Mouse (Mus musculus) small intestine, adult 2 months (tissue): ENCODE measurements around the gene Nynrin. TPM values are rescaled to one million over a fixed set of nuclear protein-coding genes. Genes with fewer than 3 reads are reported as not detected.

Source experiments
- H3K27ac ChIP-seq: fragments of 200-500 bp; 2 replicates; pipeline ENCODE4 v1.5.1; 2012; ENCODE audit warnings: low read depth, low read length, control low read depth, inconsistent platforms; ENCODE audit not compliant: insufficient read depth
- H3K27me3 ChIP-seq: fragments of 200-500 bp; 2 replicates; pipeline ENCODE4 v1.6.1; 2012; ENCODE audit warnings: mild to moderate bottlenecking, moderate library complexity, low read length, inconsistent platforms; ENCODE audit not compliant: control insufficient read depth, insufficient read depth
- H3K36me3 ChIP-seq: fragments of 200-500 bp; 2 replicates; pipeline ENCODE4 v1.6.1; 2012; ENCODE audit warnings: mild to moderate bottlenecking, low read length, control low read depth, inconsistent platforms; ENCODE audit not compliant: control insufficient read depth, insufficient read depth
- H3K4me1 ChIP-seq: fragments of 200-500 bp; 2 replicates; pipeline ENCODE4 v1.6.1; 2012; ENCODE audit warnings: low read length, inconsistent platforms, mixed read lengths; ENCODE audit not compliant: control insufficient read depth, insufficient read depth, insufficient read length
- H3K4me3 ChIP-seq: fragments of 200-500 bp; 2 replicates; pipeline ENCODE4 v1.5.1; 2012; ENCODE audit warnings: low read depth, mild to moderate bottlenecking, control low read depth, inconsistent platforms, low read length, moderate library complexity
- CTCF ChIP-seq: fragments of 200-500 bp; IDR thresholded peaks from 2 replicates; pipeline ENCODE4 v1.5.1; 2012; ENCODE audit warnings: low read depth, mild to moderate bottlenecking, control low read depth, inconsistent platforms, low read length, moderate library complexity, mixed read lengths; ENCODE audit not compliant: insufficient replicate concordance, insufficient read length; ENCODE audit errors: extremely low read depth
- POLR2A ChIP-seq: fragments of 200-500 bp; IDR thresholded peaks from 2 replicates; pipeline ENCODE4 v1.6.1; 2012; ENCODE audit warnings: low read depth, mild to moderate bottlenecking, control low read depth, inconsistent platforms, low read length, moderate library complexity
- WGBS: fragments of 180-500 bp; shearing (Covaris S2); methylation state at CpG from one replicate; pipeline ENCODE4 v1.1.7; 2018; 5-methylcytosine and 5-hydroxymethylcytosine counted together
- polyA plus RNA-seq: library from polyadenylated mRNA; depleted of rRNA; stranded (reverse); fragments of >200 nt; gene quantifications from 2 replicates; pipeline ENCODE4 v1.2.3, GENCODE M21; 2012

Nynrin gene
- polyA plus RNA-seq, 1 experiment = 1.8 TPM

DNA sequence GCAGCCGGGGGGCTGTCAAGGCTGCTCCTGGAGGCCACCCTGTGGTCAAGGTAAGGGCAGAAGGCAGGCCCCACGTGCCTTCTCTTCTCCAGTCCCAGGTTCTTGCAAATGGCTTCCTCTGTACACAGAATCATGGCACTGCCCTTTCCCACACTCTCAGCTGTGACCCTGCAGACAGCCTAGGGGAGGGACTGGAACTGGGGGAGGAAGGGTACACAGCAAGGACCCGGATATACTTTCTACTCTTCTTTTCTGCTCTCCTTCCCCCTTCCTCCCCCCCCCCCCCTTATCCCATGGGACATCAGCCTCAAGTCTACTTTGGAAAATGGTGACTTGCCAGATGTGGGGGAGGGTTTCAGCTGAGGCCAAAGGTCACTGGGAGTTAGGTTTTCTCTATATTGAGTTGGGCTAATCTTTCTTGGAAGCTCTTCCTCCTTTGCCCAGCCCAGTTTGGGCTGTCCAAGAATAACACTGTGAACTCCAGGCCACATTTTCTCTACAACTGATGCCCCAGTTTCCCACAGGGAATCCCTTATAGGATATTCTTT, 25.0 kb upstream of the Nynrin start:
- 39% methylated on average over 3 of the region's 3 CpGs for WGBS
- peaks cover 21% of the 10 kb centered on the region for H3K27me3 ChIP-seq
- H3K36me3 ChIP-seq = no peaks in the 10 kb centered on the region
- no peaks in the 10 kb centered on the region for H3K4me1 ChIP-seq
- TF ChIP-seq CTCF (no peak), POLR2A (no peak)
- no peak overlapping the region for H3K4me3 ChIP-seq
- H3K27ac ChIP-seq = no peak overlapping the region

DNA sequence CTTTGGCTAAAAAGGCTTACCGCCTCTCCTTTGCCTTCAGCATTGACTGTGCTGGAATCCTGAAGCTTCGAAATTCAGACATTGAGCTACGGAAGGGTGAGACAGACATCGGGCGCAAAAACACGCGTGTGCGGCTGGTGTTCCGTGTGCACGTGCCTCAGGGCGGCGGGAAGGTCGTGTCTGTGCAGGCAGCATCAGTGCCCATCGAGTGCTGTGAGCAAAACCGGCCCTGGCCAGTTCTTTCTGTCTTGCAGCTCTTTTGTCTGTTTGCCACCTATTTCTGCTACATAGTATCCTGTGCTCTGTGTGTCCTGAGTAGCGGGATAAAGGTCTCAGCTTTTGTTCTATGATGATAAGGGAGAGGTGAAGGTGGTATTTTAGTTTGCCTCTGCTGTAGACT, 24.0 kb upstream of the Nynrin start:
- no peaks in the 10 kb centered on the region for H3K4me1 ChIP-seq
- no peak for TF ChIP-seq CTCF
- no peak for TF ChIP-seq POLR2A
- H3K36me3 ChIP-seq = no peaks in the 10 kb centered on the region
- 89% methylated on average over 16 of the region's 16 CpGs for WGBS
- peaks cover 11% of the 10 kb centered on the region for H3K27me3 ChIP-seq
- no peak overlapping the region for H3K27ac ChIP-seq
- no peak overlapping the region for H3K4me3 ChIP-seq

GRCm38 (mm10) chr14:55830331-55830730, 23.5 kb upstream of the Nynrin start:
- Histone ChIP-seq H3K4me3 (no peak overlapping the region), H3K27me3 (peaks cover 7% of the 10 kb centered on the region), H3K27ac (no peak overlapping the region), H3K4me1 (no peaks in the 10 kb centered on the region), H3K36me3 (no peaks in the 10 kb centered on the region)
- TF ChIP-seq POLR2A = no peak
- no peak for TF ChIP-seq CTCF
- WGBS = 70% methylated on average over 4 of the region's 4 CpGs

GRCm38 (mm10) chr14:55833126-55833525, 20.7 kb upstream of the Nynrin start:
- H3K36me3 ChIP-seq = no peaks in the 10 kb centered on the region
- H3K4me3 ChIP-seq = no peak overlapping the region
- no peaks in the 10 kb centered on the region for H3K4me1 ChIP-seq
- 74% methylated on average over 4 of the region's 4 CpGs for WGBS
- H3K27me3 ChIP-seq = no peaks in the 10 kb centered on the region
- no peak overlapping the region for H3K27ac ChIP-seq
- TF ChIP-seq POLR2A (no peak), CTCF (no peak)

DNA sequence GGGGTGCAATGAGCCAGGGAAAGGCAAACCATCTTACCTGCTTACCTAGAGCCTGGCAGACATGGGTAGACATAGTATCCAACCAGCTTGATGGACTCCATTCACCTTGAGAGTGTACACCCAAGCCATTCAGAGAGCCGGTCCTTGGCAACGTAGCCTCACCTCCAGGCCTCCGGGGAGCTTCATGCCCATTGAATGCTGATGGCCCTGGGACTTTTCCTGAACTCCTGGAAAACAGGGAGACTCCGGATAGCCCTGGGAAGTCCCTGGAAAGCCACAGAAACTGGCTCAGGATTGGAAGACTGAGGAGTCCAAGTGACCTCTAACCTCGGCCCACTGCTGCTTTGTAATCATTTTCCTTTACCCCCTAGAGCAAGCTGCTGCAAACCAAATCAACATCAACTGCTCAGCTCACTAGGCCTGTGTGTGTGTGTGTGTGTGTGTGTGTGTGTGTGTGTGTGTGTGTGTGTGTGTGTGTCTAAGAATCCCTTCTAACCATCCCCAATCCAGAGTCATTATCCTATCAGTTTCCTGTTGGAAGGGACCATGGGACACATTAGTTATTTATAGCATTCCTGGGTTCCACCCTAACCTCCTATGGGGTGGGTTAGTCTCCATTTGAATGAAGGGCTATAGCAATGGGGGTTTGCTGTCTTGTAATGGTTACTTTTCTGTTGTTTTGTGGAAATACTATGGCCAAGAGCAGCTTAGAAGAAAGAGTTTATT, 18.8 kb upstream of the Nynrin start:
- WGBS = 83% methylated on average over 5 of the region's 5 CpGs
- Histone ChIP-seq H3K27me3 (no peaks in the 10 kb centered on the region), H3K27ac (no peak overlapping the region), H3K36me3 (no peaks in the 10 kb centered on the region), H3K4me3 (no peak overlapping the region), H3K4me1 (no peaks in the 10 kb centered on the region)
- TF ChIP-seq POLR2A (no peak), CTCF (no peak)

GRCm38 (mm10) chr14:55838312-55838711, 15.5 kb upstream of the Nynrin start:
- Histone ChIP-seq H3K27me3 (no peaks in the 10 kb centered on the region), H3K36me3 (no peaks in the 10 kb centered on the region), H3K27ac (no peak overlapping the region), H3K4me3 (no peak overlapping the region), H3K4me1 (no peaks in the 10 kb centered on the region)
- TF ChIP-seq POLR2A = no peak
- no peak for TF ChIP-seq CTCF
- WGBS = 78% methylated on average over 5 of the region's 5 CpGs

- no peak overlapping the region for H3K4me3 ChIP-seq
- H3K27me3 ChIP-seq = no peaks in the 10 kb centered on the region
- TF ChIP-seq CTCF = no peak
- no peak for TF ChIP-seq POLR2A
- no peaks in the 10 kb centered on the region for H3K36me3 ChIP-seq
- WGBS = 85% methylated on average over 4 of the region's 4 CpGs
- no peak overlapping the region for H3K27ac ChIP-seq
- no peaks in the 10 kb centered on the region for H3K4me1 ChIP-seq
Observed at GRCm38 (mm10) chr14:55838740-55839139, 15.1 kb upstream of the Nynrin start.
